Mouse (Mus musculus): ENCODE measurements at regions not wholly inside any gene's neighbourhood (a gene's known extent, or its start where the extent isn't known, plus 50 kb on each side); places are given as distances from the start of the nearest gene placed in this dataset.

GRCm38 (mm10) chr5:75404601-75405285 lies 170.0 kb upstream of the Kit start:
- no peaks in the 10 kb centered on the region for H3K9me3 ChIP-seq (replicated peaks; ENCODE audit: insufficient read depth, low read length)
- no peaks in the 10 kb centered on the region for H3K36me3 ChIP-seq (ENCODE audit: control insufficient read depth in 1 of 2, insufficient read depth in 2 of 2, low read length in 2 of 2)
- H3K4me3 ChIP-seq (ENCODE audit: control insufficient read depth in 1 of 2, insufficient read depth in 1 of 2, low read depth in 2 of 2, low read length in 2 of 2), result no peak overlapping the region
- no peak overlapping the region for H3K27ac ChIP-seq (ENCODE audit: control insufficient read depth, low read depth, low read length)
- H3K9ac ChIP-seq (ENCODE audit: control insufficient read depth, low read depth, low read length, poor library complexity, severe bottlenecking), result no peak overlapping the region
- H3K27me3 ChIP-seq (ENCODE audit: control insufficient read depth in 1 of 2, insufficient read depth in 2 of 2, low read length in 2 of 2), result no peaks in the 10 kb centered on the region; a peak in 1 of 4 replicates
- H3K4me1 ChIP-seq (ENCODE audit: control insufficient read depth in 1 of 2, insufficient read depth in 2 of 2, low read length in 2 of 2), result no peaks in the 10 kb centered on the region
- TF ChIP-seq GABPA (IDR thresholded peaks at IDR 0.05; ENCODE audit: low read depth, low read length) (no peak), MYC (IDR thresholded peaks at IDR 0.05; ENCODE audit: low read depth, low read length) (no peak), POLR2AphosphoS5 (IDR thresholded peaks at IDR 0.05; ENCODE audit: borderline replicate concordance, low read depth, low read length) (no peak), RCOR1 (IDR thresholded peaks at IDR 0.05; ENCODE audit: low read depth, low read length) (no peak), SIN3A (IDR thresholded peaks at IDR 0.05; ENCODE audit: low read length) (no peak), HCFC1 (IDR thresholded peaks at IDR 0.05; ENCODE audit: low read depth, low read length) (no peak)
- DNase-seq (ENCODE audit: low read depth, low spot score), result no peak
- no peaks in the 10 kb centered on the region for H3K79me2 ChIP-seq (ENCODE audit: control insufficient read depth, insufficient read depth, low read length, poor library complexity)

DNA sequence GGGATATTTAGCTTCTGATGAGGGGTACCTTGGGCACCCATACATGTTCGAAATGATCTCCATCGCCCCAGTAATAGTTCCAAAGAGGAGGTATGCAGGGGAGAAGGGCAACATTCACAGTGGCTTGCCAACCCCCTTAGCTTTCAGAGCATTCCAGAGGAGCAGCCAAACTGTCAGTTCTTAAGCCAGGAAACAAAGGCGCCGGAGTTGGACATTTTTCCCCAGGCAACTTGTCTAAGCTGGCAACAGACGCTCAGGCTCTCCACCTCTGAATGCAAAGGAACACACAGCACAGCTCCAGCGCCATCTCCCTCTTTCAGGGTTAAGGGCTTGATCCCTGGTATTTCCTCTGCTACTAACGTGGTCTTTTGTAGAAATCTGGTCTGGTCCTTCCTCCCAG lies 169.2 kb upstream of the Kit start:
- Histone ChIP-seq H3K4me3 (ENCODE audit: control insufficient read depth in 1 of 2, insufficient read depth in 1 of 2, low read depth in 2 of 2, low read length in 2 of 2) (no peak overlapping the region), H3K4me1 (ENCODE audit: control insufficient read depth in 1 of 2, insufficient read depth in 2 of 2, low read length in 2 of 2) (no peaks in the 10 kb centered on the region), H3K79me2 (ENCODE audit: control insufficient read depth, insufficient read depth, low read length, poor library complexity) (no peaks in the 10 kb centered on the region), H3K9ac (ENCODE audit: control insufficient read depth, low read depth, low read length, poor library complexity, severe bottlenecking) (no peak overlapping the region), H3K9me3 (replicated peaks; ENCODE audit: insufficient read depth, low read length) (no peaks in the 10 kb centered on the region), H3K27me3 (ENCODE audit: control insufficient read depth in 1 of 2, insufficient read depth in 2 of 2, low read length in 2 of 2) (no peaks in the 10 kb centered on the region; a peak in 1 of 4 replicates), H3K27ac (ENCODE audit: control insufficient read depth, low read depth, low read length) (no peak overlapping the region), H3K36me3 (ENCODE audit: control insufficient read depth in 1 of 2, insufficient read depth in 2 of 2, low read length in 2 of 2) (no peaks in the 10 kb centered on the region)
- TF ChIP-seq CHD2 (IDR thresholded peaks at IDR 0.05; ENCODE audit: low read length) (no peak), UBTF (IDR thresholded peaks at IDR 0.05; ENCODE audit: borderline replicate concordance, insufficient read depth, low read depth, low read length) (no peak), MXI1 (IDR thresholded peaks at IDR 0.05; ENCODE audit: low read depth, low read length) (no peak), MYC (IDR thresholded peaks at IDR 0.05; ENCODE audit: low read depth, low read length) (no peak), USF1 (IDR thresholded peaks at IDR 0.05; ENCODE audit: low read depth, low read length) (no peak), ZMIZ1 (IDR thresholded peaks at IDR 0.05; ENCODE audit: low read depth, low read length) (no peak), ZNF384 (IDR thresholded peaks at IDR 0.05; ENCODE audit: low read depth, low read length) (no peak), POLR2A (IDR thresholded peaks at IDR 0.05; ENCODE audit: control insufficient read depth in 1 of 2, insufficient read depth in 1 of 2, low read depth in 1 of 2, low read length in 2 of 2, poor library complexity in 1 of 2) (no peak), ZC3H11A (IDR thresholded peaks at IDR 0.05; ENCODE audit: low read depth, low read length) (no peak), CTCF (IDR thresholded peaks at IDR 0.05 in 2 of 3, conservative IDR thresholded peaks at IDR 0.05 in 1 of 3; ENCODE audit: control insufficient read depth in 1 of 3, insufficient read depth in 1 of 3, low read depth in 2 of 3, low read length in 3 of 3, poor library complexity in 1 of 3, severe bottlenecking in 1 of 3) (no peak), MEF2A (IDR thresholded peaks at IDR 0.05; ENCODE audit: extremely low read depth, insufficient replicate concordance, low read depth, low read length, poor library complexity, severe bottlenecking) (no peak), BHLHE40 (IDR thresholded peaks at IDR 0.05; ENCODE audit: borderline replicate concordance, low read depth, low read length) (no peak)
- DNase-seq (ENCODE audit: low read depth, low spot score), result no peak

All from MEL (cell line).